In the genomic region with DNA sequence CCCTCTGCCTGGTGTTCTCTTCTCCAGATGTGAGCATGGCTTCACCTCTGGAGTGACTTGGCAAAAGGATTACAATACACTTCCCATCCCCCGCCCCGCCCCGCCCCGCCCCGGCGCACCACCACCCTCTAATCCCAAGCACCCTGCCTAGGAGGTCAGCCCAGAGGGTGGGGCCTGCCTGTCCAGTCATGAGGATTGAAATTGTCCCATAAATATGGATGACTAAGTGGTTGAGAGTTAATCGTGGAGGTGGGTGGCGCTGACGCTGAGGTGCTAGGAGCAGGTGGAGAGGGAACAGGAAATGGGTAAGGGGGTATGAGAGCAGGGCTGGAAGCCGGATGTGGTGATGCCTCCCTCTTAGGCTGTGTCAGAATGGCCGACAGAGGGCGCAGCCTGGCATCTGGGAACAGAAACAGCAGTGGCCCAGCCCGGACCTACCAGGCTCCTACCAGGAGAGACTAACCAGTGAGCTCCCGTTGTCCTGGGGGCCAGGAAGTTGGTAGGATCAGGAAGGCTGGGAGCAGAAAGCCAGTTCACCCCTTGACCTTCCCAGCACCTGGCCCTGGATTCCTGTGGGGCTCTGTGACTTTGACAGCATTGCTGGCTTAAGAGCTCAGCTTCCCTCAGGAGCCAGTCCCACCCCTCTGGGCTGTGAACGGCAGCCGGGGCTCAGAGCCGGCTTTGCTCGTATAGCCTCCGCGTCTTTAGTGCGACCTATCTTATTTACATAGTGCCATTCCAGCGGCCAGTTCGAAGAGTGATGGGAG, we compare ENCODE assay signal across 8 mouse cellular contexts. TPM values are rescaled to one million over a fixed set of nuclear protein-coding genes. Genes with fewer than 3 reads are reported as not detected.
DNase-seq lines count a peak whose midpoint lies in the region; ATAC-seq and TF ChIP-seq lines count a peak whose summit lies in the region.

No protein-coding gene starts in this region.

- no peaks in the 10 kb centered on the region for H3K4me1 ChIP-seq in cortical plate, adult 2 months (ENCODE audit: control insufficient read depth, insufficient read depth, low read length)
- H3K4me1 ChIP-seq in intestine, embryonic 15.5 days (replicated peaks) = peaks cover 18% of the 10 kb centered on the region
- peaks cover 45% of the 10 kb centered on the region for H3K4me1 ChIP-seq in liver, embryonic 12.5 days
- no peaks in the 10 kb centered on the region for H3K4me1 ChIP-seq in stomach, postnatal 0 days (replicated peaks; ENCODE audit: control insufficient read depth, insufficient read depth)

- peak overlapping the region; percentile 37 for H3K4me3 ChIP-seq in cortical plate, adult 2 months (ENCODE audit: insufficient read depth, low read length)
- peak overlapping the region; percentile 48 for H3K4me3 ChIP-seq in intestine, embryonic 15.5 days (replicated peaks)
- H3K4me3 ChIP-seq in liver, embryonic 12.5 days = peak overlapping the region; percentile 68
- H3K4me3 ChIP-seq in myocyte = peak overlapping the region; percentile 33
- peak overlapping the region; percentile 43 for H3K4me3 ChIP-seq in stomach, postnatal 0 days (ENCODE audit: low read depth, low read length)

- TF ChIP-seq CTCF in cortical plate, adult 2 months (IDR thresholded peaks at IDR 0.05; ENCODE audit: extremely low read depth, insufficient read depth, low read length) = peak; percentile 45
- TF ChIP-seq CTCF in stomach, postnatal 0 days (IDR thresholded peaks at IDR 0.05; ENCODE audit: low read depth) = peak; percentile 81

- DNase-seq in 3T3-L1 (ENCODE audit: low read depth, low spot score) (peak; percentile 85), adipocyte (ENCODE audit: low spot score) (peak; percentile 62)
- peak; percentile 50 to 73 for DNase-seq in gastrocnemius, postnatal 4 days (ENCODE audit: low spot score in 2 of 2)
- peak; percentile 90 for DNase-seq in stomach, postnatal 0 days (ENCODE audit: low spot score)

- no peaks in the 10 kb centered on the region for H3K36me3 ChIP-seq in intestine, embryonic 15.5 days
- no peaks in the 10 kb centered on the region for H3K36me3 ChIP-seq in liver, embryonic 12.5 days
- H3K36me3 ChIP-seq in myocyte (ENCODE audit: control insufficient read depth, insufficient read depth) = no peaks in the 10 kb centered on the region
- H3K36me3 ChIP-seq in stomach, postnatal 0 days (ENCODE audit: control insufficient read depth, insufficient read depth, low read length) = no peaks in the 10 kb centered on the region

- WGBS in intestine, embryonic 15.5 days = 5% methylated on average over 23 of the region's 23 CpGs
- under 1% methylated on average over 23 of the region's 23 CpGs for WGBS in liver, embryonic 12.5 days (ENCODE audit: insufficient replicate concordance)
- whole genome bisulfite sequencing in stomach, postnatal 0 days = 6% methylated on average over 23 of the region's 23 CpGs

- H3ac ChIP-seq in myocyte (ENCODE audit: control insufficient read depth, insufficient read length) = no peak overlapping the region

- TF ChIP-seq POLR2A in cortical plate, adult 2 months (IDR thresholded peaks at IDR 0.05; ENCODE audit: extremely low read depth, insufficient read depth, low read length) = no peak
- no peak for TF ChIP-seq POLR2A in myocyte (IDR thresholded peaks at IDR 0.05; ENCODE audit: insufficient read length, low read depth)

- H3K4me2 ChIP-seq in intestine, embryonic 15.5 days (replicated peaks) = peak overlapping the region; percentile 81
- peak overlapping the region; percentile 87 for H3K4me2 ChIP-seq in liver, embryonic 12.5 days
- peak overlapping the region; percentile 100 for H3K4me2 ChIP-seq in myocyte (ENCODE audit: low read depth)
- H3K4me2 ChIP-seq in stomach, postnatal 0 days (replicated peaks; ENCODE audit: low read depth) = peak overlapping the region; percentile 64

- H3K27ac ChIP-seq in cortical plate, adult 2 months (ENCODE audit: insufficient read depth, low read length) = no peak overlapping the region
- peak overlapping the region; percentile 75 for H3K27ac ChIP-seq in intestine, embryonic 15.5 days
- peak overlapping the region; percentile 85 for H3K27ac ChIP-seq in liver, embryonic 12.5 days
- peak overlapping the region; percentile 90 for H3K27ac ChIP-seq in stomach, postnatal 0 days (replicated peaks)

- peak overlapping the region; percentile 42 for H3K9ac ChIP-seq in intestine, embryonic 15.5 days
- peak overlapping the region; percentile 77 for H3K9ac ChIP-seq in liver, embryonic 12.5 days
- peak overlapping the region; percentile 45 for H3K9ac ChIP-seq in stomach, postnatal 0 days (ENCODE audit: low read length)

- no peaks in the 10 kb centered on the region for H3K27me3 ChIP-seq in intestine, embryonic 15.5 days (replicated peaks)
- H3K27me3 ChIP-seq in liver, embryonic 12.5 days (replicated peaks) = 0 out of 2 replicates have a peak, but pooled peaks cover 9% of the 10 kb centered on the region
- no peaks in the 10 kb centered on the region for H3K27me3 ChIP-seq in myocyte (ENCODE audit: control insufficient read depth, insufficient read depth, insufficient read length)
- no peaks in the 10 kb centered on the region for H3K27me3 ChIP-seq in stomach, postnatal 0 days (ENCODE audit: control insufficient read depth, insufficient read depth, low read length)

- no peaks in the 10 kb centered on the region for H3K79me2 ChIP-seq in myocyte (ENCODE audit: control insufficient read depth, insufficient read depth)

- no peaks in the 10 kb centered on the region for H3K9me3 ChIP-seq in intestine, embryonic 15.5 days
- H3K9me3 ChIP-seq in liver, embryonic 12.5 days (replicated peaks) = no peaks in the 10 kb centered on the region
- H3K9me3 ChIP-seq in stomach, postnatal 0 days (ENCODE audit: control insufficient read depth, low read length) = no peaks in the 10 kb centered on the region

- no peak for TF ChIP-seq EP300 in stomach, postnatal 0 days (optimal IDR thresholded peaks at IDR 0.05)

- peak; percentile 88 for ATAC-seq in intestine, embryonic 15.5 days
- ATAC-seq in liver, embryonic 12.5 days = peak; percentile 91
- peak; percentile 91 for ATAC-seq in stomach, postnatal 0 days (ENCODE audit: low FRiP score, low TSS enrichment)

TF ChIP-seq in myocyte, 11 proteins besides CTCF, POLR2A, EP300 and RAD21:
- no peak for TF ChIP-seq USF1 (IDR thresholded peaks at IDR 0.05; ENCODE audit: low read depth)
- no peak for TF ChIP-seq REST (IDR thresholded peaks at IDR 0.05; ENCODE audit: insufficient read depth, insufficient read length)
- peak in 1 of 3 experiments; percentile 41 for TF ChIP-seq MYOG (IDR thresholded peaks at IDR 0.05; ENCODE audit: control insufficient read depth in 1 of 3, insufficient read depth in 1 of 3, insufficient read length in 2 of 3, low read depth in 2 of 3)
- TF ChIP-seq MYOD1 (IDR thresholded peaks at IDR 0.05; ENCODE audit: control insufficient read depth in 1 of 3, insufficient read length in 2 of 3, low read depth in 2 of 3) = peak in 2 of 3 experiments; percentile 44 to 74
- TF ChIP-seq MAX (IDR thresholded peaks at IDR 0.05; ENCODE audit: low read depth) = no peak
- TF ChIP-seq CEBPB (IDR thresholded peaks at IDR 0.05; ENCODE audit: insufficient read depth, poor library complexity, severe bottlenecking) = no peak

RNA-seq across cellular contexts. Expression of gene Ankrd9, which starts 12.7 kb away (rescaled TPM):
- polyA plus RNA-seq in cortical plate, adult 2 months (2012; rRNA removed) = 34.7 and 34.8 TPM in 2 replicates
- total RNA-seq in gastrocnemius, postnatal 4 days (2021) = 10 to 100 TPM; 12.9 to 17.5 TPM
- polyA plus RNA-seq in intestine, embryonic 15.5 days (2015; fragmentation: Nextera tagmentation; extraction: Ambion mirVana) = 22.7 and 25.8 TPM in 2 replicates
- 62.2 TPM in 2 replicates for polyA plus RNA-seq in liver, embryonic 12.5 days (2016; fragmentation: Nextera tagmentation; extraction: Ambion mirVana)
- 11.5 TPM for polyA plus RNA-seq in myocyte (2012; fragmentation: generic; extraction: Trizol)
- 25.1 and 25.9 TPM in 2 replicates for polyA plus RNA-seq in stomach, postnatal 0 days (2015; fragmentation: Nextera tagmentation; extraction: Ambion mirVana)

RNA-seq across cellular contexts. Expression of gene Rcor1, which starts 47.6 kb away (rescaled TPM):
- 11.3 and 11.6 TPM in 2 replicates for polyA plus RNA-seq in cortical plate, adult 2 months (2012; rRNA removed)
- 10 to 100 TPM; 27.1 to 27.2 TPM for total RNA-seq in gastrocnemius, postnatal 4 days (2021)
- 9.1 and 9.6 TPM in 2 replicates for polyA plus RNA-seq in intestine, embryonic 15.5 days (2015; fragmentation: Nextera tagmentation; extraction: Ambion mirVana)
- 8.5 and 10.4 TPM in 2 replicates for polyA plus RNA-seq in liver, embryonic 12.5 days (2016; fragmentation: Nextera tagmentation; extraction: Ambion mirVana)
- polyA plus RNA-seq in myocyte (2012; fragmentation: generic; extraction: Trizol) = 9.4 TPM
- 7.9 and 10.5 TPM in 2 replicates for polyA plus RNA-seq in stomach, postnatal 0 days (2015; fragmentation: Nextera tagmentation; extraction: Ambion mirVana)
